Mouse (Mus musculus) spleen, adult 2 months (tissue): Measurements from ENCODE around the gene Paqr4.

Experiments
- CTCF ChIP-seq: fragments of 200-500 bp; IDR thresholded peaks from 2 replicates; pipeline ENCODE4 v1.5.1; 2011; ENCODE audit warnings: mild to moderate bottlenecking, inconsistent platforms; ENCODE audit not compliant: insufficient read depth, insufficient read length, insufficient replicate concordance; ENCODE audit errors: extremely low read depth
- POLR2A ChIP-seq: fragments of 200-500 bp; IDR thresholded peaks from 2 replicates; pipeline ENCODE4 v1.6.1; 2011; ENCODE audit warnings: low read depth, low read length, inconsistent platforms

DNA sequence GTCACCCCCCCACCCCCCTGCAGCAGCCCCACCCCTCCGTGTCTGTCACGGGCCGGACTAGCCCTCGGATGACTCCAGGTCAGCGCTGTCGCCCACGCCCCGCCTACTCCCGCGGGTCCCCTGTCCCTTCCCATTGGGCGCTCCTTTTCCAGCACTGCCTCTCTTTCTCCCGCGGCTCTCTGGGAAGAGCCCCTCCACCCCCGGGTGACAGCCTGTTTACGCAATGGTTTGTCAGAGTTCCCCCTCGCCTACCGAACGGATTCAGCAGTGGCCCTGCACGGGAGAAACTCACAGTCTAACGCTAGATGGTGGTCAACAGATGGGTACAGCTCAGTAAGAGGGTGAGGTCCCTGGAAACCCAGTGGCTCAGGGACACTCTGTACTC, 13.9 kb downstream of the Paqr4 start:
- TF ChIP-seq POLR2A (no peak), CTCF (no peak)
